Mouse (Mus musculus): ENCODE measurements around the gene Draxin.

- TF ChIP-seq POLR2A (IDR thresholded peaks at IDR 0.05; ENCODE audit: low read depth, low read length) (no peak), CTCF (IDR thresholded peaks at IDR 0.05; ENCODE audit: extremely low read depth, insufficient read depth, insufficient read length, insufficient replicate concordance) (no peak)
Measured at GRCm38 (mm10) chr4:148154982-148155381, 24.5 kb upstream of the Draxin start.
